Mouse (Mus musculus) naive thymus-derived CD4-positive, alpha-beta T cell, adult 2 months (primary cell): ENCODE results near the gene Eif4e1b.

ENCODE experiments used
- DNase-seq: peaks from one replicate; pipeline ENCODE4 v3.0.0-alpha.2; 2011; ENCODE audit warnings: low read depth

Gene Eif4e1b

DNA sequence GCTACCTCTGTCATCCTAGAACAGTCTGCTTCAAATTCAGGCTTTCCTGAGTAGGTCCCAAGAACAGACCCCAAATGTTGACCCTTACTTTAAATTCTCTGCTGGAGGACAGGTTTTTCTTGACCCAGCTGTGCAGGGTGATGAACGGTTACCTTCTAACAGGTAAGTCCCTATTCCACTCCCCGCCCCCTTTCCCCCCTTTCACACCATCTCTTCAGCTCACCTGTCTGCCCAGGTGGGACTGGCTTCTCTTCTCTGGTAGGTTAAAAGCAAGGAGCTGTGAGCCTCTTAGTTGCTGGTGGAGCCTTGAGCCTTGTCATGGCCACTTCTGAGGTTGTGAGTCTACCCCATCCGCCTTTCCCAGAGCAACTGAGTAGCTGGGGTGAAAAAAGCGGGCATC, at the start of gene Eif4e1b:
Gene Eif4e1b, plus strand, starts transcription at position 301 of the 400 bp plus-strand sequence.
- DNase-seq, result no peak

DNA sequence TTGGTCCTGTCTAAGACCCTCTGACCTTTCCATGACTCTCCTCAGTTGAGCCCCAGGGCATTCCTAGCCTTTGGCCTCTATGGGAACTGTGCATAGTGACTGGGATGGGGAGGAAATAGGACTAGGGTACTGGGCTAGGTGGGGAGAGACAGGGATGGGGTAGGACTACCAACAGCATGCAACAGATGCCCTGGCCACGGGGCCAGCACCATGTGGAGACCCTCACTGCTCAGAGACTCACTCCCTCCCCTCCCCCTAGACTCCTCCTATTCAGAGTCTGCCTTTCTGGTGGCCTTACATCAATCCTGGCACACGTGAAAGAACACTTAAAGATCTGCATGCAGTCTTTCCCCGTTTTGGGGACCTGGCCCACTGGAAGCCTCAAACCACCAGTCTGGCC, 46.9 kb upstream of the Eif4e1b start:
- DNase-seq, result no peak

DNA sequence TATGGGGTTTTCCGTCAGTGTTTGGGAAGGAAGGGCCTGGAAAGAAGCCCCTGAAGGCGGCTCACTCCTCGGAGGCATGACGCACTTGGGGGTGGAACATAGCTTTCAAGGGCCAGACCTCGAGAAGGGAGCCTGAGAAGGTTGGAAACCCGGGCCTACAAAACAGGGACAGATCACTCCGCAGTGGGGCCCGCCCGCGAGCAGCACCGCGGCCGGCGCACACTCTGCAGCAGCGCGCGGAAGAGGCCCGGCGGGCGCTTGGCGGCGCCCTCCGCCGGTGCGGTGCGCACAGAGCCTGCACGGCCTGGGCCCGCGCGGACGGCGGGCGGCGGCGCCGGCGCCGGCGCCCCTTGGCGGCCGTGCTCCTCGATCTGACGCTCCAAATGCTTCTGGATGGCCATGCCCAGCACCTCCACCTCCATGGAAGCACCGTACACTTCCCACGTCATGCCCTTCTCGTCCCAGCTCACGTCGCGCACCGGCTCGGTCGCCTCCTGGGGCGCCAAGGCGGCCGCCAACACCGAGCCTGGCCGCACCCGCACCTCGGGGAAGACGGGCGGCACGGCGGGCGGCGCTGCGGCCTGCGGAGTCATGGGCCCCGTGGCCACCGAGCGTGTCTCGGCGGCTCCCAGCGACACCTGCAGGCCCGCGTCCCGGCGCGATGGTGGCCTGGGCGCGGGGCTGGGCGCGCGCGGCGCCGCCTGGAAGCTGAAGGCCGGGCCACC, 46.1 kb upstream of the Eif4e1b start:
- DNase-seq, result no peak

DNA sequence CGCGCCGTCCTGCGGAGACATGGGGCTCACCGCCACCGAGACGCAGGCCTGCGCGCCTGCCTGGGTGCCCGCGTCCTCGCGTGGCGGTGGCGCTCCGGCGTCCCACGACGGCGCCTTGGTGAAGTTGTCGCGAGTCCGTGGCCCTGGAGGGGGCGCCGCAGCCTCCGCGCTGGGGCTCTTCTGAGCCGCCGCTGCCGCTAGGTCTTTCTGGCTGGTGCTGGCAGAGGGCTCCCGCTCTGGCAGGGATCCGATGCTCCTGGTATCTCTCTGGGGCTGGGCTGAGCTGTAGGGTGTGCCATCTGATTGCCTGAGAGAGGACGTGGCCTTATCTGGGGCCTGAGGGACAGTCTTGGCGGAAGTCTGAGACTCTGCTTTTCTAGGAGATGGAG, 45.6 kb upstream of the Eif4e1b start:
- DNase-seq, result no peak

DNA sequence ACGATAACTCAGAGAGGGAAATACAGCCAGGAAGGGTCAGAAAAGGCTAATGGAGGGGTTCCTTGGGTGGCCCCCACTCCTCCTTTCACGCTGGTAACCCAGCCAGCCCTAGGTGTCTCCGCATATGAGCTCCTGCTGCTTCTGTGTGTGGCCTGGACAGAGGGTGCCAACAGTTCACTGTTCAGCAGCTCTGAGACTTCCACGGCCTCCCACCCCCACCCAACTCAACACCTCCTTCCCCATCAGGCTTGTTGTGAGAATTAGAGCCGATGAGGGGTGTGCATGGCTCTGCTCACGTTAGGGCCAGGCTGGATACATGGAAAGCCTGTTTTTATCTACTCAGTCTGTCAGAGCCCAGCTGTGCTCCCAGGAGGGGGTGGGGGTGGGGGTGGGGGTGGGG, 37.7 kb upstream of the Eif4e1b start:
- no peak for DNase-seq

DNA sequence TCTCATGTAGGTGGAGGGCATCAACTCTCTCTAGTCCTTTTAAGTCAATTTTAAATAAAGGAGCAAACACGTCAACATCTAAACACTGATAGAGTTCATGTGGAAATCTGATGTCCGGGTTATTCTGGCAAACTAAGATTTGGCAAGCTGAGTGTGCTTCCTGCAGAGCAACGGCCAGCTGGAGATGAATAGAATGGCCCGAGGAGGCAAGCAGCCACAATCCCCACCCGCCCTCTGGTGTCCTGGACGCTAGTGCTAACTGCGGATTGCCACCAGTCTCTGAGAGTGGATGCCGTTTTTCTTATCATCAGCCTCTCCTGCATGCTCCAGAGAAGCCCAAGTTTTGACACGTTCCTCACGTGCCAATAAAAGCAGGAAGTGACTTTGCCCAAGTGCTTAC, 36.9 kb upstream of the Eif4e1b start:
- no peak for DNase-seq

DNA sequence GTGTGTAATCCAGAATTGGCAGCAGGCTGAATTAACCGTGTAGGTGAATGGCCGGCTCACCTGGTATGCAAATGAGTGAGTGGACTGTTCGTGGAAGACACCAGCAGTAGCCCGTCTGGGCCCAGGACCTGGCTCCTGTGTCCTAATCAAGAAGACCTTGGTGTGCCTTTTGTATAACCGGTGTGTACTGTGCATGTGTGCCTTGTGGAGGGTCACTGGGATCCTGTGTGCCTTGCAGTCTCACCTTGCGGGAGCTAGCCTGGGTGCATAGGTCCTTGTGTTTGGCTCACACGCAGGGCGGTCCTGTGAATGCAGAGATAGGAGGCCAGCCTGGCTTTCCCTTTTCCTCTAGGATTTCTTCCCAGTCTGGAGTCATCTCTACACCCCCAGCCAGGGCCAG, 35.6 kb upstream of the Eif4e1b start:
- DNase-seq, result no peak

DNA sequence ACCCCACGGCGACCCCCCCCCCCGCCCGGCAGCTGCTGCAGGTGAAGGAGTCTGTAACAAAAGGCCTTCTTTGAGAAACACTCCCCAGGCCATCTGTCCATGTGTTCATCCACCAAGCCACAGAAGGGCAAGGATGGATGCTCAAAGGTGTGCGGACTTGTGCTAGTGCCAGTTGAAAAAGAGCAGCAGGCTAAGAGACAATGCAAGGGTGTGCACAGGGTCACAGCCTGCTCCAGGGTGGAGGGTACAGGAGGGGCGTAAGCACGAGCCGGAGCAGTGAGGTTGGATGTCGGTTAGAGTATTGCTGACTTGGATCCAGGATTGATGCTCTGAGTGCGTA, 35.1 kb upstream of the Eif4e1b start:
- no peak for DNase-seq

DNA sequence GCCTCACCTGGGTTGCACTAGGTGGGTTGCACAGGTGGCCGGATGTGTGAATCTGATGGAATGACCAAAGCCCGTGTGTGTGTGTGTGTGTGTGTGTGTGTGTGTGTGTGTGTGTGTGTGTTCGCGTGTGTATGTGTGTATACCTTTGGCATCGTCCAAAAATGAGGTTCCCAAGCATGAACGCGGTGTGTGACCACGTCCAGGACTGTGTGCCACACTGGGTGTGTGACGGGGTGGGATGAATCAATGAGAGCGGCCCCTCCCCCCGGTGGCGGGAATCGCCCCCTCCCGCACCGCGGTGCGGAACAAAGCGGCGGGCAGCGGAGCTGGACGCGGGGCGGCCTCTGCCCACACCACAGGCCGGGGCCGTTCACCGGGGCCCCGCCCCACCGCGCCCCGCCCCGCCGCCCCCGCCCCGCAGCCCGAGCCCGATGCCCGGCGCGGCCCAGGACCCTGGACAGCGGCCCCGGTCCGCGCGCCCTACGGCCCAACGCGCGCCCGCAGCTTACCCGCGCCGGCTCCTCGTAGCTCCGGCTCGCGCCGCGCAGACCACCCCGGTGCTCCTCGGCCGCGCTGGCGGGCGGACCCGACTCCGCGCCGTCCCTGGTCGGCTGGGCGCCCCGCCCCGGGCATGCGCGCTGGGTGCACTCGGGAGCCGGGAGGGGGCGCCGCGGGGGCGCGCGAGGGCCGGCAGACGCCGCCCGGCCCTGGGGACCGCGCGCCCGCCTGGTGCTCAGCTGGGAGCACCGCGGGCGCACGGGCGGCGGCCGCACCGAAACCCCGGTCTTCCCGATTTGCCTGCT, 34.5 kb upstream of the Eif4e1b start:
- no peak for DNase-seq

DNA sequence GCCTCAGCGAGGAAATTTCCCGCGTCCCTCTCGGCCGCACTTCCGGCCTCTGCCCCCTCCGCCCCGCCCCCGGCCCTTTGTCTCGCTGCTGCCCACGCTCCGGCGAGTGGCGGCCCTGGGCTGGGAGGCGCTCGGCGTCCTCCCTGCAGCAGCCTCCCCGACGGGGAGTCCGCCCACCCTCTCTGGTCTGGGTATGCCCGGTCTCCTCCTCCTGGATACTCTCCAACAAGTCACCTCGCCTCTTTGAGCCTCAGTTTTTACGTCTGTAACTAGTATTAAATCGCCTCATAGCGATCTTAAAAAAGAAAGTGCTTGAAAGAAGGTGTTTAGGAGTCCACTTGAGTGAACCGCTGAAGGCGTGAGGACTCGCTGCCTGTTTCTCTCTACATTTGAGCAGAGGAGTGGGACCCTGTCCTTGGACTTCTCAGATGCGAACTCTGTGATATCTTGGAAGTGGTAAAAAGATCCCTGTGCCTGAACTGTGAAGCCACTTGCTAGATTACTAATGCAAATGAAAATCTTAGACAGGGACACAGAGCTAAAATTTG, 33.9 kb upstream of the Eif4e1b start, which contains the start of gene Gprin1:
Gene Gprin1, minus strand, starts transcription at position 11 of the 548 bp plus-strand sequence.
- no peak for DNase-seq

DNA sequence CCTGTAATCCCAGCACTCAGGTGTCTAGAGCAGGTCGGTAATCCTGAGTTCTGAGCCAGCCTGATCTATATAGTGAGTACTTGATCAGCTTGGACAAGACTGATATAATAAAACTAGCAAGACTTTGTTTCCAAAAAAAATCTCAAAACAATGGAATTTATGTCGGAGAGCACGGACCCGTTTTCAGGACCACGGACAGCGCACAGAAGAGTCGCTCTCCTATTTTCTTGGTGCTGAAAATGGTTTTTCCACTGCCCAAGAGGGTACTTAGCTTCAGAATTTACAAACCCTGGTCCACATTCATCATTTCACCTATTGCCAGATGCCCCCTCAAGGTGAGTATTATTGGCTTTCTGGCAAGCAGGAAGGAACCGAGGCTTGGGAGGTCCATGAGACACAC, 33.1 kb upstream of the Eif4e1b start:
- peak; percentile 11 for DNase-seq

DNA sequence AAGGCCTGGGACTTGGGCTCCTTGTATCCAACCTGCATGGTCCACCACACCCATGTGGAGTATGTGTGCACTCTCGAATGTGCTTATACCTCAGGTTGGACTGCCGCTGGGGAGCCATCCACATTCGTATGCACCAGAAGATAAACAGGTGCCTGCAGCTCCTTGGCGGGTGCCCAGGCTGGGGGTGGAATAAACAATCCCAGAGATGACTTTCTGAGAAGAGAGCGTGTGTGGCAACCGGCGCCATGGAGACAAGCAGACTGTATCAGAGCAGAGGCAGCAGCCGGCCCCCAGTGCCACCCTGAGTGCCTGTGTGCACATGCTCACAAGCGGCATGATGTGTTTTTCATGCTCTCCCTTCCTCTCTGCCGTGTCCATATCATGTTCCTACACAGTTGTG, 31.1 kb upstream of the Eif4e1b start:
- no peak for DNase-seq

DNA sequence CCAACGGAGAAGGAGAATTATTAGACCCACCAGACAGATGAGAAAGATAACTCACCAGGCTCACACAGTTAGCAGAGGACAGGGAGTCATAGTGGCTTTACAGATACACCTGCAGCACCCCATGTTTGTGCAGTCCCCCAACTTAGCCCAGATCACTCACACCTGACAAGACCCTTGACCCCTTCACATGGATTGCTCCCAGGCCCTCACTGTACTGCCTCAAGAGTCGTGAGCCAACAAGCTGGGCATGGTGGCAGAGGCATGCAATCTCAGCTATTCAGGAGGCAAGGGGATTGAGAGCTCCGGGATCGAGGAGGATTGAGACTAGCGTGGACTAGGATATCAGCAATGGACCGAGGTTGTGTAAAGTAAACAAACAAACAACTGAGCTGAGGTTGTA, 30.1 kb upstream of the Eif4e1b start:
- no peak for DNase-seq

DNA sequence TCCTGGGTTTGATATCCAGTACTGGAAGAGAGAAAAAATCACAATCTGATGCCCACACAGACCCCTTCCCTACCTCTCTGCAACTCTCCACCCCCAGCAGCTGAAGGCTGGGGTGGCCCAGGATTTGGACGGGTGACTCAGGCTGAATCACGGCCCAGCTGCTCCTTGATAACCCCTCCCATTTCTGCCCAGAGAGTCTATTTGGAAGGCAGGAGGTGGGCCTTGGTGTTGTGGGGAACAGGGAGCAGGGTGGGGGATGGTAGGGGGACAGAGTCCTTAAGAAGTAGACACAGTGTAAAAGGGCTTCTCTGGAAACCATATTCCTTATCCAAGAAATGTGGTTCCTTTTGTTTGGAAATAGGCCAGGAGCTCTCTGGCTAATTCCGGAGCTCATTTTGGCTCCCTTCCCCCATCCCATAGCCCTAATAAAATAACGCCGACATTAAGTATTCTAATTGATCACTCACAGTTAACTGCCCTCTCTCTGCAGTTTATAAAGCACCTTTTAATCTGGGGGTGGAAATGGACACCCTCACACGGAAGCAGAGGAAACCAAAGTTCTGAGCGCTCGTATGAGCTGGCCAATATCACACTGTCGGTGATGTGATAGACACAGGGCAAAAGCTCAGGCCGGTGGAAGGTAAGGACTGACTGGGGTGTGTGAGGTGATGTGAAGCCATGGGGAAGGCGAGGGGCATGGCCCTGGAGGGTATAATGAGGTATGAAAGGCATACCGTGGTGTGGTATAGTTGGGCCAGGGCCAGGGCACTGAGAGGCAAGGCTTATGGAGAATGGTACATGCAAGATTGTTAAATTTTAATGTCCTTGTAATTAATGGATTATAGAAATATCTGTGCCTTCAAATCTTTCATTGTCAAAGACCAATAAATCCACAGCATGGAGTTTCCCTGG, 29.4 kb upstream of the Eif4e1b start:
- DNase-seq, result no peak

DNA sequence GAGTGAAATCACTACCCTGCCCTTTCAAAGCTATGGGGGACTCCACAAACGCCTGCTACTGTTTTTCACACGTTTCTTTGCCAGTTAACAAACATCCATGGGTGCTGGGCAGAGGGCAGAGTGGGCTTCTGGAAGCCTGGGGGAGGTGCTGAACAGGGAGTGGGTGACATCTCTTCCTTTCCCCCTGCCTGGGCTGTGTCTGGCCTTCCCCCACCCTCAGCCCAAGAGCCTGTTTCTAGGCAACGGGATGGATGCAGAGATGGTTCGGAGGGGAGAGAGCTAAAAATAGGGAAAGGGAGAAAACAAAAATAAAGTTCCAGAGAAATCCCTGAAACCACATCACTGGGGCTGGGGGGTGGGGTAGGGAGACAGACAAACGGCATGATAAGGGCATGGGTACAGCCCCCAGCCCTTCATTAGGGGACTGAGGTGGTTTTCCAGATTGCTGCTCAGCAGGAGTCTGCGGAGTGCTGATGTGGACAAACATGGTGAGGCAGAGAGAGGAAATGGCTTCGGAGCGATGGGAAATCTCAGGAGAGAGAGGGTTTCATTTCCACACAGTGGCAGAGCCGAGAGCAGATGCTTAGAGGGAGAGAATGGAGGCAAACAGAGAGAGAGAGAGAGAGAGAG, 28.5 kb upstream of the Eif4e1b start:
- no peak for DNase-seq

DNA sequence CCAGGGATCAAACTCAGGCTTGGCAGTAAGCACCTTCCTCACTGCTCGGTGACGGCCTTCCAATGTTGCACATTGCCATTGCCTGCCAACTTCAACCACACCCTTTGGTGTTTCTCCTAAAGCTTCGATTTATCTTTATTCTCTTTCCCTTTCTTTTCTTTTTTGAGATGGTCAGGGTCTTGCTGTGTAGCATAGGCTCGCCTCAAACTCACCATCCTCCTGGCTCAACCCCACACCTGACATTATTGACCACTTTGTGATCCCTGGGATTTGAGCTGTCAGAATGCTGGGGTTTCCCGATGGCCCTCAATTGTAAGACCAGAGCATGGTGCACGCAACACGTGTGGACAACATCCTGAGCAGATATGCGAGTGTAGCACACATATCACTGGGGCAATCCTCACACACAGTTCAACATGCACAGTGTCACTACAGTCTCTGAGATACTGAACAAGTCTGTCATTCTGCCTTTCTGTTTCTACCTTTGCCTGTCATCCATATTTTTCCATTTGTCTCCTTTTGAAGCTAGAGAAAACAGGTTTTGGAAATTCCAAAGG, 27.6 kb upstream of the Eif4e1b start:
- DNase-seq, result no peak

DNA sequence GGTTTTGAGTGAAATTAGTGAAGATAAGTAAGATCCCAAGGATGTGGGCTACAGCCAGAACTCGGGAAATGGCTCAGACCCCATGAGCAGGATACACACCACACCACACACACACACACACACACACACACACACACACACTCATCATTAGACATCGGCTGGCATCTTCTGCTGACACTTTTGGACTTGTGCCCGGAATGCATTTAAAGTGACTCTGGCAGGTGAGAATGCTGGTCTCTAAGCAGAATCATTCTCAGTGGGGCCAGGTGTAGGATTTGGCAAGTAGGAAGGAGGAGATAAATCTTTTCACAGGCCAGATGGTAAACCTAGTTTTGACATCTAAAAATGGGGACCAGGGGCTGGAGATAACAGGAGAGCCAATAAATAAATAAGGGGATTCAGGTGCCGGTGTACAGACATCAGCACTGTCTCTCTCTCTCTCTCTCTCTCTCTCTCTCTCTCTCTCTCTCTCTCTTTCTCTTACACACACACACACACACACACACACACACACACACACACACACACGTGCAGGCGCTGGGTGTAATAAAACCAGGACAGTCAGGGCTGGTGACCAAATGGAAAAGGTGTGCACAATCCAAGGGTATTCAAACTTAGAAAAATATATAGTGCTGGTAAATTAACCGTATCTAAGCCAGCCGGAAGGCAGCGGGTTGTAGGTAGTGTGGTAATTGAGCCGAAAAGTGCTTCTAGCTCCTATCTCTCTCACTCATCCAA, 26.5 kb upstream of the Eif4e1b start:
- no peak for DNase-seq

DNA sequence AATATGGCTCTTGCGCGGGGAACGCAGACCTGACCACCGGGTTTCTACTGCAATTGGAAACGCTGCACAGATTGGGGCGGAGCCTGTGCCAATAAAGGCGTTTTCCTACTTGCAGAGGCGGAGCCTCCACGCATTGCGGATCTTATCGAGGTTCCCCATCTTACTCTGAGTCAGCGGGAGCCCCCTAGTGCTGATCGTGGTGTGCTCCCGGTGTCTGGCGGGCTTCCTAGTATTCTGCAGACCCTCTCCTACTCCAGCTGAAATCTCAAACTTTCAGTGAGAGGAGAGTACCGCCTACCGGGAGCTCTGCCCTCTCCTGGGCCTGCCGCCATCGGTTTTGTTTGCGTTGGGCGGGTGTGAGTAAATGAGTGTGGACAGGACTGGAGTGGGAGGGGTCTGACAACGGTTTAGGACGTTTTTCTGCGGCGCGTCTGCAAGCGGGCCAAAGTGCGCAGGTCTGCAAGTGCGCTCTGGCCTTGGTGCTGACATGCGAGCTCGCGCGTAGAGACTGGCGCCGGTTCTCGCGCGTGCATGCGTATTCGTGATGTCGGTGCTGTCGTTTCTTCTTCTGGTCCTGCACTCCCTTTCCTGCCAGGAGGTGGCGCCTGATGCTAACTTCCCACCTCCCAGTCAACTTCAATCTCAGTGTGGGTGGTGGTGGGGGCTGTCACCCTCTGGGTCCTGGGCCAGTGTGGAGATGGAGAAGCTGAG, 25.6 kb upstream of the Eif4e1b start:
- peak; percentile 44 for DNase-seq

DNA sequence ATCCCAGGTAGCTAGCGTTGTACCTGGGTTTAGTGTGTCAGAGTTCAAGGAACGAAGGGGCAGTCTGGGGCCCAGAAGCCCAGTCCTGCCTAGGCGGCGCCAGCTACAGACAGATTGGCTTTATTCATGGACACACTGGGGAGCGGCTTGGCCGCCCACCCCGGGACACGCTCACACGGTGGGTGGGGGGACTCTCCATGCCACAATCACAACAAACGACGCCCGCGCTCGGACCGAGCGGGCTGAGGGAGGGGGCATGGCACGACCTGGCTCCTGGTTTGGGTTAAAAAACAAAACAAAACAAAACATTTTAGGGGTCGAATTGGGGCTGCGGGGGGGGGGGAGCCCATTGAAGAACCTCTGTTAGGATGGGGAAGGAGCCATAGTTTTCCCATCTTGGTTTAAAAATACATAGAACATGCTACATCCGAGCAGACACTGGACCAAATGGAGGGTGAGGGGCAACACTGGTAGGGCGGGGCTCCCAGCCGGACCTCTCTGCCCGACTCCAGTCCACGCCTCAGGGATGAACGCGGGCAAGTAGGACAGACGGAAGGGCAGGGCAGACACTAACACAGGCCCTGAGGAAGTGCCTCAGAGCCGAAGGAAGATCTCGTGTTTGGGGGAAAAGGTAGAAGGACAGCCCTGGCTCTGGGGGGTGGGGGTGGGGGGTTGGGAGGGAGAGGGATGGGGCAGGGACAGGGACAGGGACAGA, 24.9 kb upstream of the Eif4e1b start:
- no peak for DNase-seq

DNA sequence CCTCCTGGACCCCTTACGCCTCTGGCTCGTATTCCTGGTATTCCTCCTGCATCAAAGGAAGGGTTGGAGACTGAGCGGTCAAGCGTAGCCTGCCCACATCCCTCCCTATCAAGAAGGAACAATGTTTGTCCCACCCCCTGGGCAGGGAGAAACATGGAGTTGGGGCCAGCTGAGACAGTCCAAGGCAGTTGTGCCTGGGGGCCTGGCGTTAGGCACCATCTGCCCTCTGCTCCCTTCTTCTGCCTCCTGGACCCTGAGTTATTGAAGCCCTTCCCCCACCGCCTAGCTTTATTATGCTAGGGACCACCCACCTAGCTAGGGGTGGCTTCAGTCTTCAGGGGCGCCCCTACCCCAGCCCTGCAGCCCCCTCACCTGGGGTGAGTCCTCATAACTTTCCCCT, 24.3 kb upstream of the Eif4e1b start:
- no peak for DNase-seq
